Mouse (Mus musculus) liver, adult 2 months (tissue): Measurements from ENCODE around the gene Itgb5. TPM values are rescaled to one million over a fixed set of nuclear protein-coding genes. Genes with fewer than 3 reads are reported as not detected.
A peak's percentile ranks its signal among the peaks of the same experiment; 100 is the strongest.

Experiments used
- DNase-seq: peaks from one replicate; pipeline ENCODE4 v3.0.0-alpha.2; 2011; ENCODE audit warnings: low read depth, low spot score; ENCODE audit errors: extremely low read depth
- H3K27ac ChIP-seq: fragments of 200-500 bp; replicated peaks from 2 replicates; pipeline ENCODE4 v1.5.1; 2012; ENCODE audit warnings: low read depth, mild to moderate bottlenecking, control low read depth, inconsistent platforms, low read length; ENCODE audit not compliant: insufficient read depth
- H3K27me3 ChIP-seq: fragments of 200-500 bp; 2 replicates; pipeline ENCODE4 v1.6.1; 2012; ENCODE audit warnings: mild to moderate bottlenecking, moderate library complexity, low read length, inconsistent platforms; ENCODE audit not compliant: control insufficient read depth, insufficient read depth
- H3K36me3 ChIP-seq: fragments of 200-500 bp; 2 replicates; pipeline ENCODE4 v1.6.1; 2012; ENCODE audit warnings: low read length, inconsistent platforms; ENCODE audit not compliant: control insufficient read depth, insufficient read depth
- H3K4me1 ChIP-seq: fragments of 200-500 bp; 2 replicates; pipeline ENCODE4 v1.6.1; 2011; ENCODE audit warnings: low read length; ENCODE audit not compliant: control insufficient read depth, insufficient read depth
- H3K4me3 ChIP-seq: fragments of 200-500 bp; 2 replicates; pipeline ENCODE4 v1.5.1; 2011; ENCODE audit warnings: low read depth, mild to moderate bottlenecking, control low read depth, low read length, moderate library complexity; ENCODE audit not compliant: insufficient read depth
- H3K79me2 ChIP-seq: fragments of 200-500 bp; 2 replicates; pipeline ENCODE4 v1.6.1; 2012; ENCODE audit warnings: inconsistent platforms, mild to moderate bottlenecking, low read length, moderate library complexity; ENCODE audit not compliant: control insufficient read depth, insufficient read depth
- H3K9ac ChIP-seq: fragments of 200-500 bp; 2 replicates; pipeline ENCODE4 v1.6.1; 2012; ENCODE audit warnings: low read depth, mild to moderate bottlenecking, control low read depth, inconsistent platforms, low read length
- CTCF ChIP-seq: fragments of 200-500 bp; IDR thresholded peaks from 2 replicates; pipeline ENCODE4 v1.5.1; 2011; ENCODE audit warnings: low read depth, low read length, control low read depth
- POLR2A ChIP-seq: fragments of 200-500 bp; IDR thresholded peaks from 2 replicates; pipeline ENCODE4 v1.6.1; 2011; ENCODE audit warnings: low read length, control low read depth; ENCODE audit not compliant: insufficient read depth; ENCODE audit errors: extremely low read depth
- WGBS: fragments of 180-500 bp; shearing (Covaris S2); methylation state at CpG from one replicate; pipeline ENCODE4 v1.1.7; 2018; 5-methylcytosine and 5-hydroxymethylcytosine counted together
- polyA plus RNA-seq: library from polyadenylated mRNA; depleted of rRNA; stranded (reverse); fragments of >200 nt; gene quantifications from 2 replicates; pipeline ENCODE4 v1.2.3, GENCODE M21; 2012
- total RNA-seq: library from RNA; depleted of rRNA; stranded (reverse); fragments of >200 nt; gene quantifications from 2 replicates; pipeline ENCODE4 v1.2.3, GENCODE M21; 2014

Itgb5 gene
- total and polyA plus RNA-seq, 2 experiments: 36.1 to 54.6 TPM

GRCm38 (mm10) chr16:33878041-33878783 is 48.7 kb downstream of the Itgb5 start:
- TF ChIP-seq POLR2A (no peak), CTCF (no peak)
- DNase-seq: no peak
- no peak overlapping the region for H3K27ac ChIP-seq

DNA sequence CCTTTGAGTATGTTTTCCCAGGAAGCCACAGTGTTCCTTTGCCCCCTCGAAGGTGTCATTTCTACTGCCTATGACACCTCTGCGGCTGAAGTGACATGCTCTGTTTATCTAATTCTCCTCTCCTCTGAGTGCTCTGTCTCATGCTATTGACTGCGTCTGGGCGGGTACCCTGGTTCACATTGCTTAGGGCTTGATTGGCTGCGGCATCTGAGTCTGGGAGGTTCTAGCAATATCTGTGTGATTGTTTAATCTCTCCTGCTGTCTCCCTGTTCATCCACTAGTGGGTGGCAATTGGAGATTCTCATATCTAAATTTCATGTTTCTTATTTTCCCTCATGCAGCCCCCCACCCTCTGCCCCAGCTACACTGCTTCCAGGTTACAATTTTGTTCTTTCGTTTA is 49.6 kb downstream of the Itgb5 start:
- H3K4me3 ChIP-seq: no peak overlapping the region
- H3K79me2 ChIP-seq: peaks cover 12% of the 10 kb centered on the region; the same call in 1 of the 2 replicates
- TF ChIP-seq POLR2A (no peak), CTCF (no peak)
- H3K27ac ChIP-seq: no peak overlapping the region
- peaks cover 2% of the 10 kb centered on the region; the same call in 1 of the 2 replicates for H3K36me3 ChIP-seq
- H3K4me1 ChIP-seq: peaks cover 20% of the 10 kb centered on the region
- DNase-seq: no peak
- WGBS: 80% methylated on average over 6 of the region's 6 CpGs
- H3K27me3 ChIP-seq: no peaks in the 10 kb centered on the region
- no peak overlapping the region for H3K9ac ChIP-seq

More at GRCm38 (mm10) chr16:33878041-33878783, 48.7 kb downstream of the Itgb5 start:
- Histone ChIP-seq H3K27me3 (no peaks in the 10 kb centered on the region), H3K79me2 (peaks cover 10% of the 10 kb centered on the region; the same call in 1 of the 2 replicates), H3K9ac (no peak overlapping the region), H3K4me3 (no peak overlapping the region), H3K4me1 (peaks cover 17% of the 10 kb centered on the region), H3K36me3 (peaks cover 2% of the 10 kb centered on the region; the same call in 1 of the 2 replicates)
- WGBS: 64% methylated on average over 6 of the region's 6 CpGs

GRCm38 (mm10) chr16:33879556-33879955 is 50.1 kb downstream of the Itgb5 start:
- Histone ChIP-seq H3K27me3 (no peaks in the 10 kb centered on the region), H3K4me1 (peaks cover 22% of the 10 kb centered on the region), H3K4me3 (no peak overlapping the region), H3K27ac (no peak overlapping the region), H3K36me3 (peaks cover 2% of the 10 kb centered on the region; the same call in 1 of the 2 replicates), H3K9ac (no peak overlapping the region), H3K79me2 (peaks cover 12% of the 10 kb centered on the region; the same call in 1 of the 2 replicates)
- WGBS: 70% methylated on average over 4 of the region's 4 CpGs
- no peak for DNase-seq
- TF ChIP-seq CTCF: no peak
- no peak for TF ChIP-seq POLR2A

GRCm38 (mm10) chr16:33880765-33881164 is 51.3 kb downstream of the Itgb5 start:
- Histone ChIP-seq H3K36me3 (peaks cover 2% of the 10 kb centered on the region; the same call in 1 of the 2 replicates), H3K27me3 (no peaks in the 10 kb centered on the region), H3K4me3 (no peak overlapping the region), H3K9ac (no peak overlapping the region), H3K27ac (no peak overlapping the region), H3K79me2 (peaks cover 7% of the 10 kb centered on the region; the same call in 1 of the 2 replicates), H3K4me1 (peaks cover 22% of the 10 kb centered on the region)
- no peak for DNase-seq
- TF ChIP-seq CTCF (no peak), POLR2A (no peak)
- whole genome bisulfite sequencing: 93% methylated on average over 4 of the region's 4 CpGs

DNA sequence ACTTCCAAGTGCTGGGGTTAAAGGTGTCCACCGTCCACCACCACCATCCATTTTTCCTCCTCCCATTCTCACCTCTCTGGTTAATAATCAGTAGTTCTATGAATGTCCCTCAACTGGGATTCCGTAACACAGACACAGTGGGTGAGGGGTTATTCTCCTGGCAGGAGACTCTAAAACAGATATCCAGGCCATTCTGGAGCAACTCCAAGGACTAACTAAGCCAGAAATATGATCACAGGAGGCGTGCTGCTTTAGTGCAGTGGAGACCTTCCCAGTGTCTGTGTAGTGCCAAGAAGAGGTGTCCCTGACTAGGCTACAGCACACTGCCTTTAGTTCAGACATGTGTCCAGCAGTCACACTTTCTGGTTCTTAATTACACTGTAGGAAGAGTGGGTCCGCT is 53.1 kb downstream of the Itgb5 start:
- Histone ChIP-seq H3K27me3 (no peaks in the 10 kb centered on the region), H3K27ac (peak overlapping the region; percentile 57), H3K36me3 (no peaks in the 10 kb centered on the region), H3K4me3 (no peak overlapping the region), H3K9ac (no peak overlapping the region), H3K79me2 (peaks cover 7% of the 10 kb centered on the region; the same call in 1 of the 2 replicates), H3K4me1 (peaks cover 33% of the 10 kb centered on the region)
- TF ChIP-seq CTCF: no peak
- TF ChIP-seq POLR2A: no peak
- 28% methylated on average over 4 of the region's 4 CpGs for WGBS
- peak; percentile 96 for DNase-seq
